Mouse (Mus musculus) C2C12 (cell line): ENCODE results near the gene Ank3. TPM values are rescaled to one million over a fixed set of nuclear protein-coding genes. Genes with fewer than 3 reads are reported as not detected.

ENCODE experiments used
- H3K27me3 ChIP-seq: one replicate; pipeline ENCODE4 v1.6.1; 2011; ENCODE audit not compliant: control insufficient read depth, insufficient read depth, insufficient read length
- H3K36me3 ChIP-seq: one replicate; pipeline ENCODE4 v1.6.1; 2011; ENCODE audit not compliant: control insufficient read depth, insufficient read depth
- H3K4me3 ChIP-seq: one replicate; pipeline ENCODE4 v1.5.1; 2011; ENCODE audit warnings: mild to moderate bottlenecking, control low read depth; ENCODE audit not compliant: poor library complexity, insufficient read depth, severe bottlenecking
- H3K79me2 ChIP-seq: one replicate; pipeline ENCODE4 v1.6.1; 2011; ENCODE audit not compliant: control insufficient read depth, insufficient read depth
- H3K79me3 ChIP-seq: one replicate; pipeline ENCODE4 v1.6.1; 2011; ENCODE audit warnings: low read depth, control low read depth
- H3ac ChIP-seq: one replicate; pipeline ENCODE3; 2011; ENCODE audit warnings: low read depth; ENCODE audit not compliant: control insufficient read depth, insufficient read length
- CEBPB ChIP-seq: IDR thresholded peaks from one replicate; pipeline ENCODE4 v1.6.1; 2011; ENCODE audit warnings: low read depth, mild to moderate bottlenecking, control low read depth, moderate library complexity
- CTCF ChIP-seq: IDR thresholded peaks from one replicate; pipeline ENCODE4 v1.5.1; 2011; ENCODE audit not compliant: control insufficient read depth, insufficient read depth, insufficient read length
- FOSL1 ChIP-seq: IDR thresholded peaks from one replicate; pipeline ENCODE4 v1.8.0; 2011; ENCODE audit warnings: mild to moderate bottlenecking, low read length; ENCODE audit not compliant: poor library complexity, insufficient read depth, severe bottlenecking
- MAX ChIP-seq: IDR thresholded peaks from one replicate; pipeline ENCODE4 v1.6.1; 2011; ENCODE audit warnings: mild to moderate bottlenecking, control low read depth
- MYOD1 ChIP-seq: IDR thresholded peaks from one replicate; pipeline ENCODE4 v1.6.1; 2011; ENCODE audit warnings: low read depth; ENCODE audit not compliant: control insufficient read depth, insufficient read length
- MYOG ChIP-seq: IDR thresholded peaks from one replicate; pipeline ENCODE4 v1.6.1; 2011; ENCODE audit not compliant: control insufficient read depth, insufficient read length; ENCODE audit errors: extremely low read depth
- USF1 ChIP-seq: IDR thresholded peaks from one replicate; pipeline ENCODE4 v1.6.1; 2011; ENCODE audit warnings: low read depth, mild to moderate bottlenecking, control low read depth, moderate library complexity
- polyA plus RNA-seq: library from polyadenylated mRNA; unstranded; fragments of >200 nt; fragmentation: generic; extraction: Trizol; gene quantifications from one replicate; pipeline ENCODE4 v1.2.1, GENCODE M21; 2012; ENCODE audit warnings: missing spikeins

Ank3 gene
- polyA plus RNA-seq, 1 experiment, result 9.8 TPM

DNA sequence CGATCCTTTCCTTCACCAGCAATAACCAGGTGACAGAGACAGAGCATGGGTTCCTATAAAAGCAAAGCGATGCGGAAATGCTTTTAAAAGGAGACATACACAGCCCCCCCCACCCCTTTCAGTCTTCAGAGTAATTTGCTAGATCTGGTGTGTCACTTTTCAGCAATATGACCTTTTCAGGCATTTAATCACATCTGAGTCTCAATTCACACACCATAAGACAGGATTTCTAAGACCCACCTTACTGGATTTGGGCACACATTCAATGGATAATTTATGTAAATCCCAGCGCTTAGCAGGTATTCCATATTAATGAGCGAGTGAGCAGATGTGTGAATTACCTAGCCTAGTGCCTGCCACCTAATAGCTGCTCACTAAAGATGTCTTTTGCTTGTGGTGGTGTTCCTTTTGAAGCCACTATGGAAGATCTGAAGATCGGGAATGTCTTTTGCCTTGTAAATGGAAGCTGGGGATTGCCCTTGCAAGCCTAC is 292.4 kb downstream of the Ank3 start:
- Histone ChIP-seq H3K79me3 (no peaks in the 10 kb centered on the region), H3K79me2 (no peaks in the 10 kb centered on the region), H3K4me3 (no peak overlapping the region), H3K27me3 (no peaks in the 10 kb centered on the region), H3K36me3 (no peaks in the 10 kb centered on the region), H3ac (no peak overlapping the region)
- TF ChIP-seq MYOD1 (no peak), FOSL1 (no peak), CEBPB (no peak), MYOG (no peak), CTCF (no peak), USF1 (no peak), MAX (no peak)

DNA sequence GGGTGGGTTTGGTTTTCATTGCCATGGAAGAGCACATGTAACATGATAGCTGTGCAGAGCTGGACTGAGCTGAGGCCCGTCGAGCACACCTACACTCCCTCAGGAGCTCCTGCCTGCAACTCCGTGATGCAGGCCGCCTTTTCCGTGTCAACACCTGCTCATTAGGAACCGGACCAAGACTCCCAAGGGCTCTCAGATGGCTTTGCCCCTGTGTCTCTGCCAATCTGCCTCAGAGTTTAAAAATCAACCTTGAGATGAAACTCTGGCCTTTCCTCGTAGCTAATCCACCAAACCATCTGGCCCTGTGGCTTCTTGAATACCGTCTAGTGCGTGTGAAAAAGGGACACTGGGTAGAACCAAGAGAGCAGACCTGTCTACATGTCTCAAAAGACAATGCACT is 297.4 kb downstream of the Ank3 start:
- Histone ChIP-seq H3K36me3 (no peaks in the 10 kb centered on the region), H3K79me2 (no peaks in the 10 kb centered on the region)
- TF ChIP-seq MYOD1 (no peak), MYOG (no peak), MAX (no peak), USF1 (no peak), CTCF (no peak)

DNA sequence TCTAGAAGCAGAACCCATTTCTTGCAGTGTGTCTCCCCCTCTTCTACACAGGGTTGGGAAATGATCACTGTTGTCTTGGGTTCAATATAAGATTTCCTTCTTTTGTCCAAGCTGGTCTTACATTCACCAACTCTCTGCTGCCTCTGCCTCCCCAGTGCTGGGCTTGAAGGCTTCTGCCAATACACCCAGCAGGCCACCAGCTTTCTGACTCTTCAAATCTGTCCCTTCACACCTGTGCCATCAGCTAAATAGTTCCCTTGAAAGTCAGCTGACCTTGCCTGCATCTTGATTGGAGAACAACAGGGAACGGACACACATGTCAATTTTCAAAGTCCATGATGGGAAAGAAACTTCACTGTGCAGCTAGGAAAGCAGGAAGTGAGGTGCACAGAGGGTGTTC is 300.1 kb downstream of the Ank3 start:
- Histone ChIP-seq H3K27me3 (no peaks in the 10 kb centered on the region), H3ac (no peak overlapping the region), H3K79me3 (no peaks in the 10 kb centered on the region), H3K4me3 (no peak overlapping the region), H3K36me3 (no peaks in the 10 kb centered on the region), H3K79me2 (no peaks in the 10 kb centered on the region)
- TF ChIP-seq CTCF (no peak), FOSL1 (no peak), CEBPB (no peak), MYOG (no peak), USF1 (no peak), MAX (no peak)

More for the DNA sequence above, 297.4 kb downstream of the Ank3 start:
- H3K4me3 ChIP-seq, result no peak overlapping the region
- H3ac ChIP-seq, result no peak overlapping the region
- no peaks in the 10 kb centered on the region for H3K79me3 ChIP-seq
- no peaks in the 10 kb centered on the region for H3K27me3 ChIP-seq

DNA sequence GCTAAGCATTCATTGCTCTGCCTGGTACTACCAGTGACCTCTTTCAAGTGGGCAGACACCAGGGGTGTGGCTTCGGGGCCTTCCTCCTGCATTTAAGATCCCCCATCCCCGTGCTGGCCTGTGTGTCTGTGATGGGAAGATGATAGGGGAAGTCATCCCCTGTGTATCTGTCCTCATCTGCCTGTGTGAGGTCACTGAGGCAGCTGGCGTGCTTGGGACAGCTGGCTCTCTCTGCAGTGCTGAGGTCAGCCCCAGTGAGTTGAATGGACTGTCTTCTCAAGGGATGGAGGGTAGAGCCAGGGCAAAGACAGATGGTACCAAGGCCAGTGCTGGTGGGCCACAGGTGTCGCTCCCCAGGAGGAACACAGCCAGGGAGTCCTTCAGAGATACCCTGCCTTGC is 302.7 kb downstream of the Ank3 start:
- Histone ChIP-seq H3ac (no peak overlapping the region), H3K27me3 (no peaks in the 10 kb centered on the region), H3K4me3 (no peak overlapping the region), H3K79me3 (no peaks in the 10 kb centered on the region), H3K36me3 (no peaks in the 10 kb centered on the region), H3K79me2 (no peaks in the 10 kb centered on the region)
- TF ChIP-seq MAX, result no peak
- no peak for TF ChIP-seq CEBPB
- no peak for TF ChIP-seq MYOD1
- no peak for TF ChIP-seq CTCF
- no peak for TF ChIP-seq USF1
- no peak for TF ChIP-seq MYOG
- no peak for TF ChIP-seq FOSL1

DNA sequence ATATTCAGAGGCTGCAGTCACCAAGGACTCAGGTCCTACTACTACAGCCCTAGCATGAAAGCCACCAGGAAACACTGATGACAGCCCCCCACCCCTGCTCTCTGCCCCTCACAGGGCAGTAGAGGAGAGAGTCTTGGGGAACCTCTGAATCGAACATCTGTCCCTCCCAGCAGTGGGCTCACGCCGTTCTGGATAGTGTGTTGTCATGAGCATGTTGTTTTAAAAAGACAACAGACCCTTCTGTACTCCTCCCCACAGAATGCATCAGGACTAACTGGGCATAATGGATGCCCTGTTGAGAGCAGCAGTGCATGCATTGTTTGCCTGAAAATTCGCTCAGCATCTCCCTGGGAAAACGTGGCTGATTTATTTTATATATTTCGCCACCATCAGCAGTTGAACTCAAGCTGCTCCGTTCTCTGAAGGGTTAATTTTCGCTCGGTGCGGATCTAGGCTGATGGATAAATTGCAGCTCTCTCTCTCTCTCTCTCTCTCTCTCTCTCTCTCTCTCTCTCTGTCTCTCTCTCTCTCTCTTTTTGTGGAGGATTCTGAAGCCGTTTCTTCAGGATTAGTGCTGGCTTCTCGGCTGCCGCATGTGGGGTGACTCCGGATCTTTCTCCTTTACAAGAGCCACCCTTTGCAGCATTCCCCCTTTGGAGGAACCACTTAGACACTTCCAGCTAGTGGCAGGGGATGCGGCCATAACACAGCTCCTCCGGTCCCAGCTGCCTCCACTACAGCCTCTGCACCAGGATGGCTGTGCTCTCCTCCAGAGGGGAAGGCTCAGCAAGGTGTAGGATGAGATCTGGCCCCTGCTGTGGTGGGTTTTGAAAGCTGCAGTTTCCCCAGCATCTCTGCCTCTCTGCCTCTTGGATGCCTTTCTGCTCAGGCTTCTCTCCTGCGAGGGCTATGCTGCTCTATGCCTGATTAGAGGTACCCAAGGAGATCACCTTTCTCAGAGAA is 307.5 kb downstream of the Ank3 start:
- Histone ChIP-seq H3K79me2 (no peaks in the 10 kb centered on the region), H3K79me3 (no peaks in the 10 kb centered on the region), H3K36me3 (no peaks in the 10 kb centered on the region), H3K27me3 (no peaks in the 10 kb centered on the region), H3K4me3 (no peak overlapping the region), H3ac (no peak overlapping the region)
- TF ChIP-seq MYOG, result no peak
- no peak for TF ChIP-seq MYOD1
- TF ChIP-seq CTCF, result no peak
